Mouse (Mus musculus) adipocyte (in vitro differentiated cells): ENCODE data around the gene Sly.
"Not testable (repeated sequence)": the region's sequence is repeated elsewhere in the genome, so short reads cannot be mapped to it uniquely, and the experiment has no call there.

Source experiments
- DNase-seq: peaks from one replicate; pipeline ENCODE4 v3.0.0-alpha.2; 2016; ENCODE audit warnings: low spot score

The Sly gene

GRCm38 (mm10) chrY:57186888-57187287 lies at the start of gene Sly:
Gene Sly (plus strand): TSS chrY:57187188.
- not testable (repeated sequence) for DNase-seq
